16 mouse cellular contexts compared by ENCODE assay signal in genomic region chr15:98732006-98732531, GRCm38 (mm10). TPM values are rescaled to one million over a fixed set of nuclear protein-coding genes. Genes with fewer than 3 reads are reported as not detected.
"Had no signal": no experiment of that assay in that cellular context is flagged by ENCODE, and none has a peak within 500 bp of the region (broad histone marks: within the 10 kb centered on the region; RNA-seq: fewer than 3 reads in every experiment).

No protein-coding gene starts in this region.

- H3K9me3 ChIP-seq: limb, embryonic 12.5 days; limb, embryonic 15.5 days; midbrain, embryonic 12.5 days had no signal

- H3K4me2 ChIP-seq: limb, embryonic 12.5 days; limb, embryonic 15.5 days; midbrain, embryonic 12.5 days had no signal

- H3K4me3 ChIP-seq: limb, embryonic 12.5 days; limb, embryonic 15.5 days; midbrain, embryonic 12.5 days had no signal

- DNase-seq: kidney, adult 18-20 months; kidney, postnatal 25 days; left cerebral cortex, postnatal 4 days; lung, adult 2 months; lung, postnatal 14 days; lung, postnatal 4 days; thymus, postnatal 25 days had no signal

- H3K27ac ChIP-seq: hindbrain, postnatal 0 days; kidney, postnatal 0 days; limb, embryonic 12.5 days; limb, embryonic 15.5 days; midbrain, embryonic 12.5 days had no signal

- H3K27me3 ChIP-seq: limb, embryonic 12.5 days; limb, embryonic 15.5 days had no signal

- H3K9ac ChIP-seq: limb, embryonic 12.5 days; limb, embryonic 15.5 days; midbrain, embryonic 12.5 days had no signal

- ATAC-seq: hindbrain, postnatal 0 days; inflammation-experienced regulatory T-cells, adult 6 months; midbrain, embryonic 16.5 days had no signal

RNA-seq across cellular contexts. Expression of gene Ccdc65, which starts 24.1 kb away (rescaled TPM):
- polyA plus RNA-seq: inflammation-experienced regulatory T-cells, adult 6 months; spleen, adult 2 months had no signal

RNA-seq across cellular contexts. Expression of gene Wnt10b, which starts 45.9 kb away (rescaled TPM):
- polyA plus RNA-seq: hindbrain, postnatal 0 days; kidney, embryonic 14.5 days; kidney, postnatal 0 days; midbrain, embryonic 16.5 days had no signal
